8 mouse cellular contexts compared by ENCODE assay signal in the genomic region with DNA sequence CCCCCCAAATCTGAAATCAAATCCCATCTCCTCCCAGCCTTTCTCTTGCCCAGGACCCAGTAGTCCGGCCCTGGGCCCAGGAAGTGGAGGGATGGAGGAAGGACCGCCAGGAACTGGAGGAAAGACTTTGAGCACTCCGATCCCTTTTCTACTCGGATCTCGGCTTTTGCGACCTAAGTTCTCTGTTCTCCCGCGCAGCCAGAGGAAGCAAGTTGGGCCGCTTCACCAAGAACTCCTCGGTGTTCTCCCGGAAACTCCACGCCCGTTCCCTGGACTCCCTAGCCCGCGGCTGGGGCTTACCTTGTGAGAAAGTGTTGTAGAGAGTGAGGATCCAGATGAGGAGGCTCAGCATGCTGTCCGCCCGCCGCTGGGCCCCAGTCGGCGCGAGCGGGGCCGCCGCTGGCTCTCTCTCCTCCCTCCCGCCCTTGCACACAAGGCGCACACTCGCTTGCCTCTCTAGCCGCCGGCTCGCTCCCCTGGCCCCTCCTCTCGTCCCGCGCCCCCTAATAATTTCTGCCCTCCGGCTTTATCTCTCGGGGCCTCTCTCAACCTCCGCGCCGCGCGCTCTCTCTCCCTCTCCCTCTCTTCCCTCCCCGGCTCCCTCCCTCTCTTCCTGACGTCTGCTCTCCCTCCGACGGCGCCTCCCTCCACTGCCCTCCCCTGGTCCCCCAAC. TPM values are rescaled to one million over a fixed set of nuclear protein-coding genes. Genes with fewer than 3 reads are reported as not detected.
A peak's percentile ranks its signal among the peaks of the same experiment; 100 is the strongest.
DNase-seq lines count a peak whose midpoint lies in the region; ATAC-seq lines count a peak whose summit lies in the region.

A gene (minus strand): TSS at position 652 of the 673 bp plus-strand sequence.

- H3K4me1 ChIP-seq in embryonic facial prominence, embryonic 12.5 days, result peaks cover 32% of the 10 kb centered on the region
- H3K4me1 ChIP-seq in heart, embryonic 10.5 days, result peaks cover 53% of the 10 kb centered on the region
- peaks cover 37% of the 10 kb centered on the region for H3K4me1 ChIP-seq in lung, embryonic 16.5 days (replicated peaks; ENCODE audit: control insufficient read depth, insufficient read depth, low read length)

- no peaks in the 10 kb centered on the region for H3K36me3 ChIP-seq in embryonic facial prominence, embryonic 12.5 days
- no peaks in the 10 kb centered on the region for H3K36me3 ChIP-seq in heart, embryonic 10.5 days
- H3K36me3 ChIP-seq in lung, embryonic 16.5 days (ENCODE audit: control insufficient read depth, insufficient read depth, low read length), result no peaks in the 10 kb centered on the region

- peak; percentile 87 for ATAC-seq in embryonic facial prominence, embryonic 12.5 days (ENCODE audit: insufficient number of reproducible peaks, insufficient read depth, low FRiP score, low TSS enrichment)
- peak; percentile 94 for ATAC-seq in lung, embryonic 16.5 days (ENCODE audit: low read depth)

- peak within 1 kb of the TSS; percentile 90 for H3K9ac ChIP-seq in embryonic facial prominence, embryonic 12.5 days
- peak within 1 kb of the TSS; percentile 90 for H3K9ac ChIP-seq in lung, embryonic 16.5 days (ENCODE audit: low read length)

- no peaks in the 10 kb centered on the region for H3K9me3 ChIP-seq in embryonic facial prominence, embryonic 12.5 days
- no peaks in the 10 kb centered on the region for H3K9me3 ChIP-seq in heart, embryonic 10.5 days
- no peaks in the 10 kb centered on the region for H3K9me3 ChIP-seq in lung, embryonic 16.5 days (ENCODE audit: control insufficient read depth, low read length)

- peak within 1 kb of the TSS; percentile 94 for H3K27ac ChIP-seq in embryonic facial prominence, embryonic 12.5 days
- peak within 1 kb of the TSS; percentile 91 for H3K27ac ChIP-seq in heart, embryonic 10.5 days
- H3K27ac ChIP-seq in lung, embryonic 16.5 days (ENCODE audit: low read length), result peak within 1 kb of the TSS; percentile 91

- peak; percentile 81 to 84 for DNase-seq in right cerebral cortex, postnatal 10 days (ENCODE audit: low spot score in 2 of 2)
- DNase-seq in right cerebral cortex, postnatal 36 days (ENCODE audit: low spot score in 2 of 2), result no peak
- peak; percentile 94 for DNase-seq in heart, embryonic 10.5 days (ENCODE audit: low spot score)
- DNase-seq in kidney, adult 9 months, result peak; percentile 35
- DNase-seq in ovary, postnatal 36 days (ENCODE audit: low spot score), result peak; percentile 81
- peak; percentile 81 to 91 for DNase-seq in urinary bladder, postnatal 4 days (ENCODE audit: low spot score in 2 of 2)

- peak within 1 kb of the TSS; percentile 89 for H3K4me2 ChIP-seq in embryonic facial prominence, embryonic 12.5 days (replicated peaks)
- peak within 1 kb of the TSS; percentile 93 for H3K4me2 ChIP-seq in lung, embryonic 16.5 days (ENCODE audit: low read depth, low read length)

- H3K4me3 ChIP-seq in embryonic facial prominence, embryonic 12.5 days, result peak within 1 kb of the TSS; percentile 78
- H3K4me3 ChIP-seq in heart, embryonic 10.5 days, result peak within 1 kb of the TSS; percentile 68
- H3K4me3 ChIP-seq in lung, embryonic 16.5 days (ENCODE audit: low read length), result peak within 1 kb of the TSS; percentile 71

- no peaks in the 10 kb centered on the region for H3K27me3 ChIP-seq in embryonic facial prominence, embryonic 12.5 days
- no peaks in the 10 kb centered on the region for H3K27me3 ChIP-seq in heart, embryonic 10.5 days (ENCODE audit: insufficient read depth, poor library complexity, severe bottlenecking)
- H3K27me3 ChIP-seq in lung, embryonic 16.5 days (ENCODE audit: control insufficient read depth, insufficient read depth, low read depth, low read length), result no peaks in the 10 kb centered on the region

- under 1% methylated on average over 44 of the region's 45 CpGs for WGBS in embryonic facial prominence, embryonic 12.5 days
- WGBS in heart, embryonic 10.5 days, result 0% methylated on average over 40 of the region's 45 CpGs
- WGBS in lung, embryonic 16.5 days, result 0% methylated on average over 44 of the region's 45 CpGs

RNA-seq across cellular contexts. Expression of the gene that starts here (rescaled TPM):
- polyA plus RNA-seq in embryonic facial prominence, embryonic 12.5 days (2016; fragmentation: Nextera tagmentation; extraction: Ambion mirVana), result 25.9 and 26.7 TPM in 2 replicates
- 17.9 and 27.9 TPM in 2 replicates for polyA plus RNA-seq in heart, embryonic 10.5 days (2016; fragmentation: Nextera tagmentation; extraction: Ambion mirVana)
- polyA plus RNA-seq in lung, embryonic 16.5 days (2015; fragmentation: Nextera tagmentation; extraction: Ambion mirVana), result 13.2 and 14.2 TPM in 2 replicates

Comparison
In these comparisons a context has a peak if more than half of its experiments do, and no peak if none do; other contexts are left out.
1. DNase-seq: peak in right cerebral cortex, postnatal 10 days (2 of 2), heart, embryonic 10.5 days (single experiment), kidney, adult 9 months (single experiment), ovary, postnatal 36 days (single experiment) and urinary bladder, postnatal 4 days (2 of 2); none in right cerebral cortex, postnatal 36 days (0 of 2).
2. Peak in every context shown above with its lines, with median percentiles within 50 percentile points of each other: H3K27ac ChIP-seq and H3K4me3 ChIP-seq.